Mouse (Mus musculus): ENCODE measurements around the gene Sst.

Gene Sst

DNA sequence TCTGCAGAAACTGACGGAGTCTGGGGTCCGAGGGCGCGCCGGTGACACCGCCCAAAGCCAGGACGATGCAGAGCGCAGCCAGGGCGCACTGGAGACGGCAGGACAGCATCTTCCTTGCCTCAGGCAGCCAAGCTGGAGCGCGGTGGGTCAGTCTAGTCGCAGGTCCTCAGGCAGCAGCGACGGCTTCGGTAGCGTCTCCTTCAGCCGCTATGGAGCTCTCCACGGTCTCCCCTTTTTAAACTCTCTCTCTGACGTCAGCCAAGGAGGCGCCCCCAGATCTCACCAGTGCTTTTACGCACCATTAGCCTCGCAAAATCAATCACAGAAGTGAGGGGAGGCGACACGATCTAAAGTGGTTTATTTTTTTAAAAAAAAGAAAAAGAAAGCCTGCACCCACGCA lies at the start of gene Sst:
TSS of gene Sst (minus strand) at position 323 of the 400 bp plus-strand sequence.
- in situ Hi-C loops (cut with MboI; ENCODE audit: unreplicated experiment in 2 of 2), result loop anchor here in 1 of 2 experiments (10.0 kb wide), 3 partner anchors 666 to 806 kb away; partner anchors contain the start of gene St6gal1

DNA sequence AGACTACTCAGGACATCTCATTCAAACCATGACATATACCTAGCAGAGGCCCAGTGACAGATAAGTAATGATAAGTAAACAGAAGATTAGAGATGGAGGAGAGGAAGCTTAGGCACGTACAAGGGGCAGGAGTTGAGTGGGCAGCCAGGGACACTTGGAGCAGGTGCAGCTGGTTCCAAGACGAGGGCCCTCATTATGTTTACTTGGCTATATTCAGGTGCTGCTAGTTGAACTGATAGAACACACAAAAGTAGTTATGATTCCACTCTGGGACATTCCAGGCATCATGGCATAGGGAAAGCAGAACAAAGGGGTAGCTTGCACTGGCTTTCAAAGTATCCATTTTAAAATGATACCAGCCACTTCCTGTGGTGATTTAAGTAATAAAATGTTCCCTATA lies 43.6 kb upstream of the Sst start:
- in situ Hi-C loops (cut with MboI; ENCODE audit: unreplicated experiment in 2 of 2), result no loop called here

DNA sequence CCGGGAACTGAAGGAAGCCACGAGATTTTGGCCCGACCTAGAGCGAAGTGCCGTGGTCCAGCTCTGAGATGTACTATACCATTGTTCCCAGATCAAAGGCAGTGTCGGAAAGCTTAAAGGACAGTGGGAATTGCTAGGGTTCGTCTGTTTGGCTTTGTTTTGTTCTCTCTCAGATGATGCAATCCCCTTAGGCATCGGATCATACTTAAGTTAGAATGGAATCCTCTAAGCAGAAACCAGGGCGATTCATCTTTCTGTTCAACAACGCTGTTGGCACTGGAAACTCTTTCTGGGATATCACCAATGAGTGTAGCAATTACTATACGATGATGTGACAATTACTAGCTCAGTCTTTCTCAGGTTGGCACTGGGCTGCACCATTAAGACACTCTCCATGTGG lies 41.5 kb upstream of the Sst start, which contains the start of gene Rtp2:
TSS of gene Rtp2 (minus strand) at position 101 of the 400 bp plus-strand sequence.
- in situ Hi-C loops (cut with MboI; ENCODE audit: unreplicated experiment in 2 of 2), result no loop called here

DNA sequence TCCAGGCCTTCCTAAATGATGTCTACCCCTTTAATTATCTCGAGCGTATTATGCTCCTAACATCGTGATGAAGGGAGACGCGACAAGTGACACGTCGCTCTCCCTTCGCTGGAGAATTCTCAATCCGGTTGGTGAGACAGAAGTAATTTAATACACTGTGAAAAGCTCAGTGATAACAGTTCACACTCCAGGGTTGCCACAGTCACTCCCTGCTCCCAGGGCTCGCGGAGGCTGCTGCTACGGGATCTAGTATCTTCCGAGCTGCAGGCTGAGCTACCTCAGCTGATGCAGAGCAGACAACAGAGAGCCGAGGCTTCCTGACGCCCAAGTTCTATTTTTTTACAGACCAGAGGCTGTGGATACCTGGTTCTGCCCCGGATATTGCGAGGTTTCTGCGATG lies 40.5 kb upstream of the Sst start:
- in situ Hi-C loops (cut with MboI; ENCODE audit: unreplicated experiment in 2 of 2), result no loop called here

DNA sequence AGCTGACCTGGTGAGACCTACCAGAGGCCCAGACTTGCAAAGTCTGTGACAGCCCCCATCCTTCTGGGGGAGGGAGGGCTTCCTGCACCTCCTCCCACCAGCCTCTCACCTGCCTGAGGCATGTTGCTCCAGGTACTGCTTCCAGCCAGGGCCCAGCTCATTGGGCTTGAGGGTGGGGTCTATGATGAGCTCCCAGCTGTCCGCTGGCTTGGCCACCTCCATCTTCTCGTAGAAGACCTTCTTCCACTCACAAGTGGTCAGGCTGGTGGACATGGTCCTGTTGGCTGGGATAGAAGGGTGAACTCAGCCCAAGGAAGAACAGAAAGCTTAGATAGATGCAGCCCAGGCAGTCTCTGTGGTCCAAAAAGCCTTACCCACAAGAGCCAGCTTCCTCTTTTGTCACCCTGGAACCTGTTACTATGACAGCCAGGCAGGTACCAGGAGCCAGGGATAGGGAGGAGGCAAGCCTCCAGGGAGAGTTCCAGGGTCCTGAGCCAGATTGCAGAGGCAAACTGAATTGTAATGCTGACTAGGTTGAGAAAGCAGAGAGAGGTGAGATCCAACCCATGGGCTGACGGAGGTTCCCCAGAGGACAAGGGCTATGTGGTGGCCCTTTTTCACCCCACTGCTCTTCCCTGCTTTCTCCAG lies 39.8 kb upstream of the Sst start:
- in situ Hi-C loops (cut with MboI; ENCODE audit: unreplicated experiment in 2 of 2), result no loop called here

DNA sequence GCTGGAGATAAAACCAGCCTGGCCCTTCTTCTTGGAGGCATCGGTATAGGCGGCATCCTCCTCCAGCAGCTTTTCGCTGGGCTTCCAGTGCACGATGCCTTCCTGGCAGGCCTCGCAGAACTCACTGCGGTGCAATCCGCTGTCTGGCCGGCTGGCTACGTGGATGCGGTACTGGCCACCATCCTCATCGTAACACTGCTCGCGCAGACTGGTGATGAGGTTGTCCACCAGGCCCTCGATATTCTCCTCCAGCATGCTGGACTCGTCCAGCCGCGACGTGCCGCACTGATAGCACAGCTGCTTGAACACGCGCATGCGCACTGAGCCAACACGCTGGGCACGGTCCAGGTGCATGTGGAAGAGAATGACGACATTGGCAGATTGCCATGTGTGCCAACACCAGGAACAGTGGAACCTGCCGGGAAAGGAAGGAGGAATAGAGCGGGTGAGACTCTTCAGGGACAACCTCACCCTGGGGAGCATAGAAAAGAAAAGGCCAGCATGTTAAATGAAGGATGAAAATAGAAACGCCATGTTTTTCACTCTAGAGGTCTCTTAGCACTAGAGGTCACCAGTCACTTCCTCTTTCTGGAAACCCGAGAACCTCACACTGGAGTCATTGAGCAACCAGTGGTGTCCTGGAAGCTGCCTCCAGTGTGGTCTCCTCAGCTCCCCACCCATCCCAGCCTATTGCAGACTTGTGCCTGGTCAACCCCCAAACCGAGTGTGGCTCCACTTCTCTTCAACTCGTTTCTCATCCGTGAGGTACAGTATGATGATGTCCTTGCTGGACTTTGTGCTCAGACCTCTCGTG lies 36.8 kb upstream of the Sst start:
- in situ Hi-C loops (cut with MboI; ENCODE audit: unreplicated experiment in 2 of 2), result no loop called here

DNA sequence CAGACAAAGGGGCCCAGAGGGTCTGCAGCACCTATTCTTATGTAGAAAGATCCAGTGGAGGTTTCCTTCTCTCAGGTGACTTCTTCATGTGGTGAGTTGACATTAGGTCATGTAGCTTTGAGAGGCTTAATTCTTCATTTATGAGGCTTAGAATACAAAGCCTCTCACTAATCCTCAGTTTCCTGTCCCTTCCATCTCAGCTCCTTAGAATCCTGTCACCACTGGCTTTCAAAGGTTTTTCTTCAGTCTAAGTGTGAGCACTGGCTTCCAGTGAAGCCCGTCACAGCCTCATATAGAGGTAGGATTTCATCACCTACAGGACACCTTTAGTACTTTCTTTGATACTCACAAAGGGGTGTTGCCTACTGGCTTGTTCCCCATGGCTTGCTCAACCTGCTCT lies 32.1 kb upstream of the Sst start:
- in situ Hi-C loops (cut with MboI; ENCODE audit: unreplicated experiment in 2 of 2), result loop anchor here in 1 of 2 experiments (25.0 kb wide), 1 partner anchor 1611 kb away; no protein-coding TSS in a partner anchor

DNA sequence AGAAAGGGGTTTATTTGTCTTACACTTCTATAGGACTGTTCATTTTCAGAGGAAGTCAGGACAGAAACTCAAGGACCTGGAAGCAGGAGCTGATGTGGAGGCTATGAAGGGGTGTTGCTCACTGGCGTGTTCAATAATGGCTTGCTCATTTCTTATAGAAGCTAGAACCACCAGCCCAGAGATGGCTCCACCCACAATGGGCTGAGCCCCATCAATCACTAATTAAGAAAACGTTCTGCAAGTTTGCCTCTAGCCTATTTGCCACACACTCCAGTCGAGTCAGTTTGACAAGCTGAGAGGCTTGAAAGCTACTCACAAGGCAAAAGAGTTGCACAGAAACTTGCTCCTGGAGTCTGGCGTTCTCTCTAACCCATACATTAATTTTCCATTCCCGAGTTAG lies 30.9 kb upstream of the Sst start:
- in situ Hi-C loops (cut with MboI; ENCODE audit: unreplicated experiment in 2 of 2), result loop anchor here in 1 of 2 experiments (25.0 kb wide), 1 partner anchor 1609 kb away; no protein-coding TSS in a partner anchor

DNA sequence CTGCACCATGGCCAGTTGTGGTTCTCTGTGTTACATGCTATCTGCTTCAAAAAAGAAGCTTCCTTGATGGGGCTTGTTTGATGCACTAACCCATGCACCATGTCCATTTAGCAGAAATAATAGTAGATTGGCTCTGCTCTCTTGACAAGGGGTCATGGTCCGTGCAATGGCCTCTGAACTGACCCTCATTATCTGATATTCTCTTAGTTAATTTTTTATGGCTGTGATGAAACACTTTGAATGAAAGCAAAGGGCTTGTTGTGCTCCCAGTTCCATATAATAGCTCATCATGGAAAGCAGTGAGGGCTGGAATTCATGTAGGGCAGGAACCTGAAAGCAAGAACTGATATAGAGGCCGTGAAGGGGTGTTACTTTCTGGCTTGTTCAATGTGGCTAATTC lies 28.7 kb upstream of the Sst start:
- in situ Hi-C loops (cut with MboI; ENCODE audit: unreplicated experiment in 2 of 2), result loop anchor here in 1 of 2 experiments (25.0 kb wide), 1 partner anchor 1607 kb away; no protein-coding TSS in a partner anchor

DNA sequence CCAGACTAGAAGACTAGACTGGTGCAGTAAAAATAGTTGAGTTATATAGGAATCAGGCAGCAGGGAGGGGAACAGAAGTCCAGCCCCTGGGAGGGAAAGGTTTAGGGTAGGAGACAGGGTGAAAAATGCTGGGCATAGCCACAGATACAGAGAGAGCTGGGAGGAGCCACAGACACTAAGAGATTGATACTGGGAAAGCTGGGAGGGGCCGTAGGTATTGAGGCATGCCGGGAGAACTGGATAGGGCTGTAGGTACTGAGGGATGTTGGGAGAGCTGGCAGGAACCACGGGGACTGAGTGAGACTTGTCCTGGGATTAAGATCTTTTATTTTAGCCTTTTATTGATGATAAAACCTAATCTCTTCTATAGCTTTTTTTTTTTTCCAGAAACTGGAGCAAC lies 22.6 kb upstream of the Sst start:
- in situ Hi-C loops (cut with MboI; ENCODE audit: unreplicated experiment in 2 of 2), result loop anchor here in 1 of 2 experiments (25.0 kb wide), 1 partner anchor 1601 kb away; no protein-coding TSS in a partner anchor

DNA sequence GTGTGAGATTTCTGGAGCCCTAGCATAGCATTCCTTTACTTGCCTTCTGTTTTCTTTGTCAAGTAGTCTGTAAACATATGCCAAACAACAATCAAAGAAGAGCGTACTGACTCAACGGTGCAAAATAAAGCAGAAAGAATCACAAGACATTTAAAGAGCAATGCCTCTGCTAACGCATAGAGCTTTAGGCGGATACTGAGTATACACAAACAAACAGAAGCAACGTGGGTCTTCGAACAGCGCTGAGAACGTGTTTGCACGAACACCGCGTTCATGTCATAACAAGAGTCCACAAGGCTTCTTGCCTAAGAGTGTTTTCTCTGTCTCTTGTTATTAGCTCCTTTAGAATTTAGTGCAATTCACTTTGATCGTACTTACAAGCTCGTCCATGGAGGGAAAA lies 22.0 kb upstream of the Sst start:
- in situ Hi-C loops (cut with MboI; ENCODE audit: unreplicated experiment in 2 of 2), result loop anchor here in 1 of 2 experiments (25.0 kb wide), 1 partner anchor 1600 kb away; no protein-coding TSS in a partner anchor

DNA sequence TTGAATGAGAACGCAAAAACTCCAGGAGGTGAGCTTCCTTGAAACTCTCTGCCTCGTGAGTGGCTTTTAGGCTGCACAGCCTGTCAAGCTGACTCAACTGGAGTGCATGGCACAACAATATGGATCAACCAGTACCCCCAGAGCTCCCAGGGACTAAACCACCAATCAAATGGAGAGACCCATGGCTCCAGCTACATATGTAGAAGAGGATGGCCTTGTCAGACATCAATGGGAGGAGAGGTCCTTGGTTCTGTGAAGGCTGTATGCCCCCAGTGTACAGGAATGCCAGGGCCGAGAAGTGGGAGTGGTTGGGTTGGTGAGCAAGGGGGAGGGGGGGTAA lies 18.2 kb upstream of the Sst start:
- in situ Hi-C loops (cut with MboI; ENCODE audit: unreplicated experiment in 2 of 2), result loop anchor here in 1 of 2 experiments (25.0 kb wide), 1 partner anchor 1597 kb away; no protein-coding TSS in a partner anchor

DNA sequence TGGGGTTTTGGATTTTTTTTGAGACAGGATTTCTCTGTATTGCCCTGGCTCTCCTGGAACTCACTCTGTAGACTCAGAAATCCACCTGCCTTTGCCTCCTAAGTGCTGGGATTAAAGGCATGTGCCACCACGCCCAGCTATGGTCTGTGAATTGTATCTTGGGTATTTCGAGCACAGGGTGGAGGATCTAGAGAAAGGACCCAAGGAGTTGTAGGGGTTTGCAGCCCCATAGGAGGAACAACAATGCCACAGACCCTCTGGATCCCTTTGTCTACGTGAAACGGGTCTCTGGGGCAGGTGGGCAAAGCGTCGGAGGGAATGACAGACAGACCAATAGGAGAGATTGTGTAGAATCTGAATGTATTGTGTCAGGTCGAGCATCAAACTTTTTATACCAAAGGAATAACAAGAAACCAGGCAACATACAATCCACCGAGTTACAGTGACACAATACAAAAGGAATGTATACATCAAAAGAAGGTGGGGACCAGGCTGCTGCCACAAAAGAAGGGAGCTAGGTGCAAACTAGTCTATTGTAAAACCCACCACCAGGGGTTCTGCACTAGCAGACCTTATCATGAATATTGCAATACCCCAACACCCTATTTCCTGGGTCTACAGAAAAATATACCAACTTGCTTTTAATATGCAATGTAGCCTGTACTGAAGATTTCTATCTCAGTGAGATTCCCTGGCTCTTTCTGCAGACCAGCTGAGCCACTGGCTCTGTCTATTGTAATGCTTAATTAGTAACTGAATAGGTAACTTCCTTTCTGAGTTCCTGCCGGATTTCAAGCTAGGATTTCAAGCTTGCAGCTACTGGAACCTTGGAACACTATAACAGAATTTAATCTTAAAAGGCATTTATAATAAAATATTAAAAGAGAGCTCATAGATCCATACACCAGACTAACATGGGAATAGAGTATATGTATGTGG lies 17.6 kb upstream of the Sst start:
- in situ Hi-C loops (cut with MboI; ENCODE audit: unreplicated experiment in 2 of 2), result loop anchor here in 1 of 2 experiments (25.0 kb wide), 1 partner anchor 1596 kb away; no protein-coding TSS in a partner anchor

DNA sequence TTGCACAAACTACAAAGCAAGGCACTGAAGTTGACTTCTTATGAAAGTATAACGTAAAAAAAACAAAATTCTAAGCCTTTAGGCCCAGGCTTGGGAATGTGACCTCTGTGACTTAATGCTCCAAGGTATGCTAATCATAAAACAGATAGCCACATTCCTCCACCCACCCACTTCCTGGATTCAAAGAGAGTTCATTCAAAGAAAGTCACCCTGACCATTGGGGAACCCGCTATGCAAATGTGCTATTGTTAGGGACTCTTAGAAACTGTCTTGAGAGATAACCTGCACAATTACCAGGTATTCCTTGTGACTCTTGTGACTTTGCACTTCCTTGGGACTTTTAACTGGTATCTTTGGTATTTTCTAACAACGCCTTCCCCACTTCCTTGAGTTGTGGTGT lies 15.8 kb upstream of the Sst start:
- in situ Hi-C loops (cut with MboI; ENCODE audit: unreplicated experiment in 2 of 2), result loop anchor here in 1 of 2 experiments (25.0 kb wide), 1 partner anchor 1594 kb away; no protein-coding TSS in a partner anchor

DNA sequence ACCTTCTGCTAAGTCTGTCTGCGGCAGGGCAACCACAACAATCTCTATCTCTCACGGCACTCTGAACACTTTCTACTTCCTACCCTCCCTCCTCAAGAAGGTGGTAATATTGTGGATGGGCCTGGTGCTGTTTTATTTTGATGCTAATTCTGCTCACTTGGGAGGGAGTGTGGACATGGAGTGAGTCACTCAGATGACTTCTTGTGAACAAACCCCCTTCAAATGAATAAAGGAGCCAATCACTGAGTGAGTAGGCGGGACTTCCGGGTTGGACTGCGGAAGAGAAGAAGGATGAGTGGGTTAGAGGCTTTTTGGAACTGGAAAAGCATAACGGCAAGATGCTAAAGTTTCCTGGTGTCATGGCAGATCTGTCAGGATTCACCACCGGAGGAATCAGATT lies 10.7 kb upstream of the Sst start:
- in situ Hi-C loops (cut with MboI; ENCODE audit: unreplicated experiment in 2 of 2), result loop anchor here in 1 of 2 experiments (25.0 kb wide), 1 partner anchor 1589 kb away; no protein-coding TSS in a partner anchor

DNA sequence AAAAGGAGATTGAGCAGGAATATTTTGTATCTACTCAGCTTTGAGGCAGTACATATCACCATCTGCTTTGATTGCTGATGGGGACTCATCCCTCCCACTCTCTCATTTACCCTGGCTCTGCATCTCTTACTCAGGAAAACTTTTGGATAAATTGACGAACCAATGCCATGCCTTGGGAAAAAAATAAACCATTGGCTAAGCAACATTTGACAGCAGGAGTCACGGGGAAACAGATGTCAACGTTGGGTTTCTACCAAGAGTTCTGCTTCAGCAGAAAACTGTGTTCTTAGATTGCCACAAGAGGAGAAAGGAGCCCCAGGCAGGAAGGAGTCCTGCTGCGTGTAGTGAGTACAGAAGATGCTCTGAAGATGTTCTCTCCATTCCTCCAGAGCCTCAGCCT lies 9.3 kb upstream of the Sst start:
- in situ Hi-C loops (cut with MboI; ENCODE audit: unreplicated experiment in 2 of 2), result loop anchor here in 1 of 2 experiments (25.0 kb wide), 1 partner anchor 1588 kb away; no protein-coding TSS in a partner anchor

DNA sequence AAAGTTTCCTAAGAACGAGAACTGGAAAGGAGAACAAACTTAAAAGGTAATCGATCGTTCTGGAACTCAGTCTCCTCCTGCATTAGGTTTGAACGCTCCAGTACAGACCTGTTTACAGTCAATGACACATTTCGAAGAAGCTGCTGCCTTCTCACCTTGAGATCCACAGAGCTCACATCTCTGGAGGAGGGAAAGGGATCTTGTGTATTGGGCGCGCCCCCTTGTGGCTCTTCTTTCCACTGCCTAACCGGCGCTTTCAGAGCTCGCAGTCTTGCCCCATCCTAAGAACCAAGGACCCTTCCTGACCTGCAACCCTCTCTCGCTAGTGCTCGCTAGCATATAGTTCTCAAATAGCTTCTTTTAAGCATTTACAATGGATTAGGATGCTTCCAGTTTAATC lies 8.1 kb upstream of the Sst start:
- in situ Hi-C loops (cut with MboI; ENCODE audit: unreplicated experiment in 2 of 2), result loop anchor here (5.0 to 10.0 kb wide), 7 partner anchors 347 to 814 kb away; partner anchors contain the start of gene St6gal1 (in 1 of the 2)

DNA sequence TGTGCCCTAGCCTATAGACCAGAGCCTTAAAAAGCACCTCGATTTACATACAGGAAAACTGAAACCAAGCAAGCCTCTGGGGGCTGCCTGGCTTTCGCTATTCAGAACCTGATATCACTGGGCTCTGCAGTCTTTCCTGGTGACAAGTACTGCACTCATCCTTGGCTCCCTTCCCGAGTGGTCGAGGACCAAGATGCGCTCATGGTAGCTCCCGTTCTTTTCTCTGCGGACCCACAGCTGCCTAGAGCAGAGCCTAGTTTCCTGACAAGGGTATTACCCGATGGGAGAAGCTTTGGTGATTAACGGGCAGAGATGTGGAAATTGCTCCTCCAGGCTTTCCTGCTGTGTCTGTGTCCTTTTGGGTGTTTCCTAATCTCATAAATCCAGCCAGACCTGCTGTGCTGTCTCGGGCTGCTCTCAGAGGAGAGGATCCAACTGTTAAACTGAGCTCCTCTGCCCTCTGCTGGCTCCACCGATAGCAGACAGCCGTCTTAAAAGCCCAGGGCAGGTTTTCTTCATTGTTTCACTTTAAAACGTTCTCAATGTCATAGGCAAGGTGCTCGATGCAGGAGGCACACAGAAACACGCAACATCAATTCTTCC lies 7.3 kb upstream of the Sst start:
- in situ Hi-C loops (cut with MboI; ENCODE audit: unreplicated experiment in 2 of 2), result loop anchor here (5.0 to 10.0 kb wide), 7 partner anchors 346 to 813 kb away; partner anchors contain the start of gene St6gal1 (in 1 of the 2)

DNA sequence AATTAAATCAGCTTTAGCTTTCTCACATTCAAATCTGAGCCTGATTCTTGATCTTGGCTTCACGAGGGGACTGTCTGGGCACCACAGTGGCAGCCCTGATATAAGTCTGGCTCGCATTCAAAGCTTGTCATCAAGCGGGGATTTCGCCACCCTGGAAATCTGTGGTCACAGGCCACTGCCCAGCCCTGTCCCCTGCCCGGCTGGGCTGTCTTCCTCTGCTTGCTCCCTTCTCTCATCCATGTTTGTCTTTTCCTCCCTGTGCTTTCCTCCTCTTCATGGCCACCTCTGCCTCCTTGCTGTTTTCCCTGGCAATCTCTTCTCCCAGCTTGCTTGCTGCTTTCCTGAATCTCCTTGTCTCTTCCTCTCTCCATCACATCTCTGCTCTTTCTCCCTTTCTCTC lies 6.7 kb upstream of the Sst start:
- in situ Hi-C loops (cut with MboI; ENCODE audit: unreplicated experiment in 2 of 2), result loop anchor here (5.0 to 10.0 kb wide), 7 partner anchors 345 to 813 kb away; partner anchors contain the start of gene St6gal1 (in 1 of the 2)
